Mouse (Mus musculus) myocyte (in vitro differentiated cells): Measurements from ENCODE around the gene Krt81. TPM values are rescaled to one million over a fixed set of nuclear protein-coding genes. Genes with fewer than 3 reads are reported as not detected.

Source experiments
- H3K27me3 ChIP-seq: one replicate; pipeline ENCODE4 v1.6.1; 2011; ENCODE audit not compliant: control insufficient read depth, insufficient read depth, insufficient read length
- H3K36me3 ChIP-seq: one replicate; pipeline ENCODE4 v1.6.1; 2011; ENCODE audit not compliant: control insufficient read depth, insufficient read depth
- H3K4me2 ChIP-seq: one replicate; pipeline ENCODE4 v1.6.1; 2011; ENCODE audit warnings: low read depth, control low read depth
- H3K4me3 ChIP-seq: one replicate; pipeline ENCODE4 v1.5.1; 2011; ENCODE audit warnings: mild to moderate bottlenecking, control low read depth, moderate library complexity
- H3K79me2 ChIP-seq: one replicate; pipeline ENCODE4 v1.6.1; 2011; ENCODE audit not compliant: control insufficient read depth, insufficient read depth
- H3ac ChIP-seq: one replicate; pipeline ENCODE4 v1.6.1; 2011; ENCODE audit not compliant: control insufficient read depth, insufficient read length
- CEBPB ChIP-seq: IDR thresholded peaks from 2 replicates; pipeline ENCODE4 v1.6.1; 2011; ENCODE audit warnings: mild to moderate bottlenecking, moderate library complexity; ENCODE audit not compliant: poor library complexity, insufficient read depth, severe bottlenecking
- E2F4 ChIP-seq: IDR thresholded peaks from one replicate; pipeline ENCODE4 v1.6.1; 2011; ENCODE audit warnings: mild to moderate bottlenecking, control low read depth, moderate library complexity; ENCODE audit not compliant: insufficient read depth
- MAX ChIP-seq: IDR thresholded peaks from one replicate; pipeline ENCODE4 v1.6.1; 2011; ENCODE audit warnings: low read depth, mild to moderate bottlenecking, control low read depth
- MYOD1 ChIP-seq, 3 experiments: IDR thresholded peaks; one replicate each; pipeline ENCODE4 v1.6.1; 2011; ENCODE audit warnings: control low read depth in 2 of 3, low read depth in 2 of 3, mild to moderate bottlenecking in 2 of 3, moderate library complexity in 1 of 3; ENCODE audit not compliant: insufficient read length in 2 of 3, control insufficient read depth in 1 of 3
- MYOG ChIP-seq, 3 experiments: IDR thresholded peaks; one replicate each; pipeline ENCODE4 v1.6.1; 2011; ENCODE audit warnings: control low read depth in 2 of 3, low read depth in 2 of 3, mild to moderate bottlenecking in 2 of 3; ENCODE audit not compliant: insufficient read length in 2 of 3, control insufficient read depth in 1 of 3, insufficient read depth in 1 of 3
- POLR2A ChIP-seq: IDR thresholded peaks from one replicate; pipeline ENCODE4 v1.6.1; 2011; ENCODE audit warnings: low read depth, mild to moderate bottlenecking, control low read depth, moderate library complexity; ENCODE audit not compliant: insufficient read length
- POLR2AphosphoS2 ChIP-seq: IDR thresholded peaks from one replicate; pipeline ENCODE4 v1.6.1; 2011; ENCODE audit warnings: low read depth, control low read depth; ENCODE audit not compliant: insufficient read length
- REST ChIP-seq: IDR thresholded peaks from one replicate; pipeline ENCODE4 v1.6.1; 2011; ENCODE audit warnings: mild to moderate bottlenecking, control low read depth, moderate library complexity; ENCODE audit not compliant: insufficient read depth, insufficient read length
- SRF ChIP-seq: IDR thresholded peaks from one replicate; pipeline ENCODE4 v1.6.1; 2011; ENCODE audit warnings: low read depth; ENCODE audit not compliant: control insufficient read depth, insufficient read length
- TCF12 ChIP-seq: IDR thresholded peaks from one replicate; pipeline ENCODE4 v1.6.1; 2011; ENCODE audit warnings: mild to moderate bottlenecking, control low read depth; ENCODE audit not compliant: poor library complexity, insufficient read depth, severe bottlenecking
- TCF3 ChIP-seq: IDR thresholded peaks from one replicate; pipeline ENCODE4 v1.6.1; 2011; ENCODE audit warnings: low read depth, control low read depth; ENCODE audit not compliant: insufficient read length
- USF1 ChIP-seq: IDR thresholded peaks from one replicate; pipeline ENCODE4 v1.6.1; 2011; ENCODE audit warnings: low read depth, mild to moderate bottlenecking, control low read depth, moderate library complexity
- polyA plus RNA-seq: library from polyadenylated mRNA; unstranded; fragments of >200 nt; fragmentation: generic; extraction: Trizol; gene quantifications from one replicate; pipeline ENCODE4 v1.2.1, GENCODE M21; 2012; ENCODE audit warnings: missing spikeins

Gene Krt81
- polyA plus RNA-seq, 1 experiment = not detected

- H3ac ChIP-seq = no peak overlapping the region
- H3K36me3 ChIP-seq = no peaks in the 10 kb centered on the region
- no peak overlapping the region for H3K4me3 ChIP-seq
- no peak overlapping the region for H3K4me2 ChIP-seq
- H3K27me3 ChIP-seq = peaks cover 82% of the 10 kb centered on the region
- no peaks in the 10 kb centered on the region for H3K79me2 ChIP-seq
- no peak for TF ChIP-seq MYOD1 (IDR thresholded peaks at IDR 0.05; ENCODE audit: control insufficient read depth in 1 of 3, insufficient read length in 2 of 3, low read depth in 2 of 3)
- TF ChIP-seq TCF12 = no peak
- TF ChIP-seq POLR2AphosphoS2 = no peak
- no peak for TF ChIP-seq MAX
- no peak for TF ChIP-seq MYOG (IDR thresholded peaks at IDR 0.05; ENCODE audit: control insufficient read depth in 1 of 3, insufficient read depth in 1 of 3, insufficient read length in 2 of 3, low read depth in 2 of 3)
- no peak for TF ChIP-seq USF1
- TF ChIP-seq REST = no peak
- TF ChIP-seq TCF3 = no peak
- TF ChIP-seq SRF = no peak
- TF ChIP-seq POLR2A = no peak
- no peak for TF ChIP-seq E2F4
- TF ChIP-seq CEBPB = no peak
Observed at GRCm38 (mm10) chr15:101484939-101485338, 21.4 kb upstream of the Krt81 start.

- no peak overlapping the region for H3ac ChIP-seq
- no peak overlapping the region for H3K4me2 ChIP-seq
- no peaks in the 10 kb centered on the region for H3K79me2 ChIP-seq
- peaks cover 80% of the 10 kb centered on the region for H3K27me3 ChIP-seq
- no peak for TF ChIP-seq TCF3
- no peak for TF ChIP-seq SRF
- TF ChIP-seq E2F4 = no peak
- no peak for TF ChIP-seq CEBPB
- no peak for TF ChIP-seq USF1
- no peak for TF ChIP-seq MAX
- TF ChIP-seq REST = no peak
- H3K36me3 ChIP-seq = no peaks in the 10 kb centered on the region
- no peak overlapping the region for H3K4me3 ChIP-seq
Observed at GRCm38 (mm10) chr15:101483646-101484045, 20.1 kb upstream of the Krt81 start.

GRCm38 (mm10) chr15:101482056-101482455 is 18.5 kb upstream of the Krt81 start:
- no peaks in the 10 kb centered on the region for H3K79me2 ChIP-seq
- no peak overlapping the region for H3K4me3 ChIP-seq
- TF ChIP-seq REST (no peak), CEBPB (no peak), E2F4 (no peak), POLR2A (no peak), MAX (no peak), MYOG (IDR thresholded peaks at IDR 0.05; ENCODE audit: control insufficient read depth in 1 of 3, insufficient read depth in 1 of 3, insufficient read length in 2 of 3, low read depth in 2 of 3) (no peak), SRF (no peak), USF1 (no peak), TCF12 (no peak)
- H3K4me2 ChIP-seq = no peak overlapping the region
- peaks cover 69% of the 10 kb centered on the region for H3K27me3 ChIP-seq
- H3ac ChIP-seq = no peak overlapping the region
- H3K36me3 ChIP-seq = no peaks in the 10 kb centered on the region

- no peak overlapping the region for H3K4me3 ChIP-seq
- TF ChIP-seq USF1 (no peak), CEBPB (no peak), MYOD1 (IDR thresholded peaks at IDR 0.05; ENCODE audit: control insufficient read depth in 1 of 3, insufficient read length in 2 of 3, low read depth in 2 of 3) (no peak), E2F4 (no peak), MYOG (IDR thresholded peaks at IDR 0.05; ENCODE audit: control insufficient read depth in 1 of 3, insufficient read depth in 1 of 3, insufficient read length in 2 of 3, low read depth in 2 of 3) (no peak), POLR2AphosphoS2 (no peak), SRF (no peak), POLR2A (no peak), MAX (no peak), TCF12 (no peak), TCF3 (no peak), REST (no peak)
- H3ac ChIP-seq = no peak overlapping the region
- H3K79me2 ChIP-seq = no peaks in the 10 kb centered on the region
- H3K4me2 ChIP-seq = no peak overlapping the region
- no peaks in the 10 kb centered on the region for H3K36me3 ChIP-seq
- H3K27me3 ChIP-seq = peaks cover 45% of the 10 kb centered on the region
Observed at GRCm38 (mm10) chr15:101479666-101480060, 16.1 kb upstream of the Krt81 start.

- no peak overlapping the region for H3K4me2 ChIP-seq
- no peak overlapping the region for H3K4me3 ChIP-seq
- no peak overlapping the region for H3ac ChIP-seq
- no peaks in the 10 kb centered on the region for H3K36me3 ChIP-seq
- no peaks in the 10 kb centered on the region for H3K79me2 ChIP-seq
- TF ChIP-seq MYOG (IDR thresholded peaks at IDR 0.05; ENCODE audit: control insufficient read depth in 1 of 3, insufficient read depth in 1 of 3, insufficient read length in 2 of 3, low read depth in 2 of 3) (no peak), USF1 (no peak), MYOD1 (IDR thresholded peaks at IDR 0.05; ENCODE audit: control insufficient read depth in 1 of 3, insufficient read length in 2 of 3, low read depth in 2 of 3) (no peak), SRF (no peak), REST (no peak), POLR2AphosphoS2 (no peak), MAX (no peak), E2F4 (no peak), TCF3 (no peak), TCF12 (no peak), CEBPB (no peak), POLR2A (no peak)
- peaks cover 39% of the 10 kb centered on the region for H3K27me3 ChIP-seq
Observed at GRCm38 (mm10) chr15:101479007-101479665, 15.6 kb upstream of the Krt81 start.
